ENCODE assay signal across 8 mouse cellular contexts in genomic region chr12:110510171-110510871, GRCm38 (mm10).
DNase-seq lines count a peak whose midpoint lies in the region; ATAC-seq lines count a peak whose summit lies in the region.

No protein-coding gene starts in this region.

- H3K4me3 ChIP-seq in heart, embryonic 14.5 days (ENCODE audit: control insufficient read depth in 1 of 2, insufficient read depth in 1 of 2, low read depth in 1 of 2, low read length in 2 of 2): no peak overlapping the region

- no peak overlapping the region for H3K9ac ChIP-seq in heart, embryonic 14.5 days (ENCODE audit: low read length)

- ATAC-seq in heart, embryonic 14.5 days (ENCODE audit: insufficient number of reproducible peaks, insufficient read depth, low FRiP score, low read depth): no peak

- no peak overlapping the region for H3K4me2 ChIP-seq in heart, embryonic 14.5 days (ENCODE audit: low read length)

- H3K4me1 ChIP-seq in heart, embryonic 14.5 days (ENCODE audit: control insufficient read depth in 2 of 2, insufficient read depth in 2 of 2, low read length in 2 of 2): peaks cover 36 to 47% of the 10 kb centered on the region in 2 experiments

- 0 out of 2 replicates have a peak, but pooled peaks cover 4% of the 10 kb centered on the region for H3K36me3 ChIP-seq in heart, embryonic 14.5 days (ENCODE audit: control insufficient read depth, insufficient read depth, low read length)

- H3K27me3 ChIP-seq in heart, embryonic 14.5 days (ENCODE audit: control insufficient read depth, insufficient read depth, low read length): no peaks in the 10 kb centered on the region

- peak overlapping the region; percentile 78 to 80 for H3K27ac ChIP-seq in heart, embryonic 14.5 days (replicated peaks in 1 of 2; ENCODE audit: control insufficient read depth in 1 of 2, insufficient read depth in 1 of 2, low read depth in 2 of 2, low read length in 2 of 2)

- H3K9me3 ChIP-seq in heart, embryonic 14.5 days (ENCODE audit: control insufficient read depth, low read length): no peaks in the 10 kb centered on the region

- 65% methylated on average over 9 of the region's 9 CpGs for WGBS in heart, embryonic 14.5 days

- peak; percentile 79 for DNase-seq in adrenal gland, adult 2 months
- no peak for DNase-seq in adrenal gland, adult 18-20 months (ENCODE audit: low spot score in 2 of 2)
- DNase-seq in urinary bladder, postnatal 25 days (ENCODE audit: low spot score): peak; percentile 19
- no peak for DNase-seq in urinary bladder, adult 2 months (ENCODE audit: low spot score)
- DNase-seq in kidney, postnatal 14 days: peak; percentile 84
- peak; percentile 79 for DNase-seq in lung, postnatal 25 days (ENCODE audit: low spot score)
- no peak for DNase-seq in spleen, adult 12 weeks (ENCODE audit: low spot score)

Comparison
In these comparisons a context has a peak if more than half of its experiments do, and no peak if none do; other contexts are left out.
1. DNase-seq: peak in adrenal gland, adult 2 months (single experiment), urinary bladder, postnatal 25 days (single experiment), kidney, postnatal 14 days (single experiment) and lung, postnatal 25 days (single experiment); none in adrenal gland, adult 18-20 months (0 of 2), urinary bladder, adult 2 months (single experiment) and spleen, adult 12 weeks (single experiment).